Mouse (Mus musculus): ENCODE measurements at regions not wholly inside any gene's neighbourhood (a gene's known extent, or its start where the extent isn't known, plus 50 kb on each side); places are given as distances from the start of the nearest gene placed in this dataset.

- intact Hi-C loops (cut with DNase I), result loop anchor here (10.0 kb wide), 1 partner anchor 97 kb away; no protein-coding TSS in a partner anchor
- H3K4me3 ChIP-seq, result no peak overlapping the region
- peaks cover 2% of the 10 kb centered on the region; the same call in 1 of the 2 replicates for H3K4me1 ChIP-seq (ENCODE audit: control insufficient read depth, insufficient read depth, low read length)
- 30% methylated on average over 4 of the region's 4 CpGs for WGBS
- H3K79me2 ChIP-seq (replicated peaks; ENCODE audit: control insufficient read depth, insufficient read depth, low read length), result no peaks in the 10 kb centered on the region
- no peaks in the 10 kb centered on the region for H3K36me3 ChIP-seq (ENCODE audit: control insufficient read depth, insufficient read depth, low read length)
- peak overlapping the region; percentile 0; the same call in 1 of the 2 replicates for H3K27ac ChIP-seq
- no peak overlapping the region for H3K9ac ChIP-seq (ENCODE audit: low read depth, low read length)
- no peaks in the 10 kb centered on the region for H3K27me3 ChIP-seq (ENCODE audit: control insufficient read depth, insufficient read depth, low read length)
- DNase-seq, result no peak
- TF ChIP-seq EP300 (IDR thresholded peaks at IDR 0.05; ENCODE audit: insufficient read depth, low read depth, low read length) (no peak), POLR2A (IDR thresholded peaks at IDR 0.05; ENCODE audit: insufficient read depth, low read depth, low read length) (no peak), CTCF (IDR thresholded peaks at IDR 0.05) (no peak)
These were observed 399.3 kb upstream of the Mpdz start for GRCm38 (mm10) chr4:81841642-81842494.

- H3K27ac ChIP-seq, result no peak overlapping the region
- H3K27me3 ChIP-seq (ENCODE audit: control insufficient read depth, insufficient read depth, low read length), result no peaks in the 10 kb centered on the region
- H3K9ac ChIP-seq (ENCODE audit: low read depth, low read length), result no peak overlapping the region
- intact Hi-C loops (cut with DNase I), result no loop called here
- no peaks in the 10 kb centered on the region for H3K36me3 ChIP-seq (ENCODE audit: control insufficient read depth, insufficient read depth, low read length)
- WGBS, result 8% methylated on average over 3 of the region's 3 CpGs
- H3K79me2 ChIP-seq (replicated peaks; ENCODE audit: control insufficient read depth, insufficient read depth, low read length), result no peaks in the 10 kb centered on the region
- no peak overlapping the region for H3K4me3 ChIP-seq
- DNase-seq, result no peak
- TF ChIP-seq POLR2A (IDR thresholded peaks at IDR 0.05; ENCODE audit: insufficient read depth, low read depth, low read length), result no peak; the same call in 1 of the 2 replicates
- TF ChIP-seq CTCF (IDR thresholded peaks at IDR 0.05), result no peak
- TF ChIP-seq EP300 (IDR thresholded peaks at IDR 0.05; ENCODE audit: insufficient read depth, low read depth, low read length), result no peak
- H3K4me1 ChIP-seq (ENCODE audit: control insufficient read depth, insufficient read depth, low read length), result peaks cover 1% of the 10 kb centered on the region
These were observed 387.4 kb upstream of the Mpdz start for GRCm38 (mm10) chr4:81829972-81830371.

GRCm38 (mm10) chr4:81827453-81827852, 384.8 kb upstream of the Mpdz start:
- intact Hi-C loops (cut with DNase I), result no loop called here
- TF ChIP-seq EP300 (IDR thresholded peaks at IDR 0.05; ENCODE audit: insufficient read depth, low read depth, low read length) (no peak), CTCF (IDR thresholded peaks at IDR 0.05) (no peak), POLR2A (IDR thresholded peaks at IDR 0.05; ENCODE audit: insufficient read depth, low read depth, low read length) (no peak)
- WGBS, result 82% methylated on average over 4 of the region's 4 CpGs

GRCm38 (mm10) chr4:81825966-81826365, 383.4 kb upstream of the Mpdz start:
- Histone ChIP-seq H3K36me3 (ENCODE audit: control insufficient read depth, insufficient read depth, low read length) (peaks cover 2% of the 10 kb centered on the region), H3K4me3 (no peak overlapping the region), H3K4me1 (ENCODE audit: control insufficient read depth, insufficient read depth, low read length) (peaks cover 1% of the 10 kb centered on the region), H3K9ac (ENCODE audit: low read depth, low read length) (no peak overlapping the region), H3K27ac (no peak overlapping the region), H3K27me3 (ENCODE audit: control insufficient read depth, insufficient read depth, low read length) (no peaks in the 10 kb centered on the region), H3K79me2 (replicated peaks; ENCODE audit: control insufficient read depth, insufficient read depth, low read length) (no peaks in the 10 kb centered on the region)
- TF ChIP-seq CTCF (IDR thresholded peaks at IDR 0.05) (no peak), POLR2A (IDR thresholded peaks at IDR 0.05; ENCODE audit: insufficient read depth, low read depth, low read length) (no peak), EP300 (IDR thresholded peaks at IDR 0.05; ENCODE audit: insufficient read depth, low read depth, low read length) (no peak)
- no peak for DNase-seq
- intact Hi-C loops (cut with DNase I), result no loop called here

More at GRCm38 (mm10) chr4:81827453-81827852, 384.8 kb upstream of the Mpdz start:
- no peak overlapping the region for H3K9ac ChIP-seq (ENCODE audit: low read depth, low read length)
- H3K4me3 ChIP-seq, result no peak overlapping the region
- no peaks in the 10 kb centered on the region for H3K36me3 ChIP-seq (ENCODE audit: control insufficient read depth, insufficient read depth, low read length)
- DNase-seq, result no peak
- no peaks in the 10 kb centered on the region for H3K27me3 ChIP-seq (ENCODE audit: control insufficient read depth, insufficient read depth, low read length)
- H3K79me2 ChIP-seq (replicated peaks; ENCODE audit: control insufficient read depth, insufficient read depth, low read length), result no peaks in the 10 kb centered on the region
- H3K27ac ChIP-seq, result no peak overlapping the region
- H3K4me1 ChIP-seq (ENCODE audit: control insufficient read depth, insufficient read depth, low read length), result peaks cover 1% of the 10 kb centered on the region

- WGBS, result 50% methylated on average over 3 of the region's 3 CpGs
- no peak overlapping the region for H3K27ac ChIP-seq
- H3K27me3 ChIP-seq (ENCODE audit: control insufficient read depth, insufficient read depth, low read length), result no peaks in the 10 kb centered on the region
- TF ChIP-seq CTCF (IDR thresholded peaks at IDR 0.05), result no peak
- TF ChIP-seq EP300 (IDR thresholded peaks at IDR 0.05; ENCODE audit: insufficient read depth, low read depth, low read length), result no peak
- no peak for TF ChIP-seq POLR2A (IDR thresholded peaks at IDR 0.05; ENCODE audit: insufficient read depth, low read depth, low read length)
- intact Hi-C loops (cut with DNase I), result loop anchor here (5.0 kb wide), 1 partner anchor 96 kb away; no protein-coding TSS in a partner anchor
- DNase-seq, result no peak
- H3K36me3 ChIP-seq (ENCODE audit: control insufficient read depth, insufficient read depth, low read length), result peaks cover 2% of the 10 kb centered on the region
- H3K9ac ChIP-seq (ENCODE audit: low read depth, low read length), result no peak overlapping the region
- peaks cover 1% of the 10 kb centered on the region; the same call in 1 of the 2 replicates for H3K4me1 ChIP-seq (ENCODE audit: control insufficient read depth, insufficient read depth, low read length)
- H3K79me2 ChIP-seq (replicated peaks; ENCODE audit: control insufficient read depth, insufficient read depth, low read length), result no peaks in the 10 kb centered on the region
- H3K4me3 ChIP-seq, result no peak overlapping the region
These were observed 381.0 kb upstream of the Mpdz start for GRCm38 (mm10) chr4:81823566-81823965.

- no peak for TF ChIP-seq POLR2A (IDR thresholded peaks at IDR 0.05; ENCODE audit: insufficient read depth, low read depth, low read length)
- no peak for TF ChIP-seq CTCF (IDR thresholded peaks at IDR 0.05)
- no peak for TF ChIP-seq EP300 (IDR thresholded peaks at IDR 0.05; ENCODE audit: insufficient read depth, low read depth, low read length)
- WGBS, result 83% methylated on average over 2 of the region's 2 CpGs
- H3K4me3 ChIP-seq, result no peak overlapping the region
- no peak for DNase-seq
- H3K36me3 ChIP-seq (ENCODE audit: control insufficient read depth, insufficient read depth, low read length), result no peaks in the 10 kb centered on the region
- no peak overlapping the region for H3K27ac ChIP-seq
- no peak overlapping the region for H3K9ac ChIP-seq (ENCODE audit: low read depth, low read length)
- H3K27me3 ChIP-seq (ENCODE audit: control insufficient read depth, insufficient read depth, low read length), result no peaks in the 10 kb centered on the region
- intact Hi-C loops (cut with DNase I), result no loop called here
- H3K79me2 ChIP-seq (replicated peaks; ENCODE audit: control insufficient read depth, insufficient read depth, low read length), result no peaks in the 10 kb centered on the region
- H3K4me1 ChIP-seq (ENCODE audit: control insufficient read depth, insufficient read depth, low read length), result no peaks in the 10 kb centered on the region
These were observed 346.7 kb upstream of the Mpdz start for GRCm38 (mm10) chr4:81789274-81789673.
